Mouse (Mus musculus) gastrocnemius, postnatal 14 days (tissue): ENCODE data around the gene Ankrd2. TPM values are rescaled to one million over a fixed set of nuclear protein-coding genes. Genes with fewer than 3 reads are reported as not detected.

Experiments used
- DNase-seq: peaks from one replicate; pipeline ENCODE4 v3.0.0; 2021; ENCODE audit warnings: mixed read lengths
- intact Hi-C: fragments of 180-260 bp; cut with DNase I; formaldehyde crosslinking; loops from one replicate; pipeline ENCODE4 v1.15.1; 2025; ENCODE audit warnings: low total_unique reads
- total RNA-seq, 2 experiments: library from RNA; stranded (reverse); gene quantifications; 2 replicates each; pipeline ENCODE4 v1.2.3; 2021

The Ankrd2 gene
- total RNA-seq, 2 experiments from 2014 or later = 113 to 188 TPM

- intact Hi-C loops = no loop called here
- DNase-seq = no peak
Measured at GRCm38 (mm10) chr19:42010436-42010835, 25.4 kb upstream of the Ankrd2 start.

GRCm38 (mm10) chr19:42011123-42011522 is 24.7 kb upstream of the Ankrd2 start:
- intact Hi-C loops = no loop called here
- no peak for DNase-seq

GRCm38 (mm10) chr19:42014231-42014825 is 21.5 kb upstream of the Ankrd2 start:
- intact Hi-C loops = no loop called here
- peak; percentile 45 for DNase-seq

- no peak for DNase-seq
- intact Hi-C loops = no loop called here
Measured at GRCm38 (mm10) chr19:42015001-42015400, 20.8 kb upstream of the Ankrd2 start.

- intact Hi-C loops = no loop called here
Measured at GRCm38 (mm10) chr19:42016251-42016650, 19.5 kb upstream of the Ankrd2 start.

DNA sequence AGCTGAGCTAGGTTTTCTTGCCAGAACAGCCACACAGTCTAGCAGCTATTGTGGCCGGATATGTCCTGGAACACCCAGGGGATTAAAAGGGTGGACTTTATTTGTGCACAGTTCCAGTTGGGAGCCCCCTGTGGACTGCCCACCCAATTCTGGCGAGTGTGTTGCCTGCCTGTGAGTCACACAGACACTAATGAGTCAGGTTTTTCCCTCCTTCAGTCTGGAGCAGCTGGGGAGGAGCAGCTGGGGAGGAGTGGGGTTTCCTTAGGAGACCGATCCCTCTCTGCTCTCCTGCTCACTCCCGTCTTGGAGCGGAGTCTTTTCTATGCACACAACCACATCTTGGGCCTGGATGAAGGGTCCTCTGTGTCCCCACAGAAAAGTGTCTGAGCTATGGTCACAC is 19.0 kb upstream of the Ankrd2 start:
- intact Hi-C loops = no loop called here
- DNase-seq = peak; percentile 47

More at GRCm38 (mm10) chr19:42016251-42016650, 19.5 kb upstream of the Ankrd2 start:
- DNase-seq = no peak

DNA sequence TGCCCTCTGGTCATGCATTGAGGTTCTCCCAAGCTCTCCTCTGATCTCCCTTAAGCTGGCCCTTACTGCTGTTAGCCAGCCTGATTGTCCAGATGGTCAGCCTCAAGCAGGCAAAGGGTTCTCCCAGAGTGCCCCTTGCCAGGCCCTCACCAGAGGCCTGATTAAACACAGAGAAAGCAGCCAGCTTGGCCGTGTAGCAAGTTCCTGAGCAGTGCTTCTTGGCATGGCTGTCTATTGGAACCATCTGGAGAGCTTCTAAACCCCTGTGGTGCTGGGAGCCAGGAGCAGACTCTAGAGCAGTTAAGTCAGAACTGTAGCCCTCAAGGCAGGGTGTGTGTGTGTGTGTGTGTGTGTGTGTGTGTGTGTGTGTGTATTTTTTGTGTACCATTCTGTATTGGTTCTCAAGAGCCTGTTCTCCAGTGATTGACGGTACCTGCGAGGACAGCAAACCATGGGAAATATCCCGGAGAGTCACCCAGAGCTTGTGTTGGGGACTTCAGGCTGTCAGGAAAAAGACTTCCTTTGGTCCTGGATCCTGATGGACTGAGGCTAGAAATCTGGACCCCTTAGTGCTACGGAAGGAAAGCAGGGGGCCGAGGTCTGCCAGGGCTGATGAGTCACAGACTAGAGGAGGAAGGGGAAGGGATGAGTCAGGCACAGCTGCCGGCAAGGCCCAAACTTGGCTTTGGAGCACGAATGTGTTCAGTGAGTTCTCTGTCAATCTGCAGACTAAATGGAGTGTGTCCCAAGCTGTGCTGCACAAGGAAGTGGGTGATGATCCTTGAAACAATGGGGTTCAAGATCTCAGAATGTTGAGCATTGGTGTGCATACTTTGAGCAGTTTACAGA is 18.2 kb upstream of the Ankrd2 start:
- intact Hi-C loops = no loop called here

GRCm38 (mm10) chr19:42019011-42019522 is 16.7 kb upstream of the Ankrd2 start:
- intact Hi-C loops = no loop called here
- DNase-seq = no peak

More for the DNA sequence above, 18.2 kb upstream of the Ankrd2 start:
- DNase-seq = peak; percentile 86

DNA sequence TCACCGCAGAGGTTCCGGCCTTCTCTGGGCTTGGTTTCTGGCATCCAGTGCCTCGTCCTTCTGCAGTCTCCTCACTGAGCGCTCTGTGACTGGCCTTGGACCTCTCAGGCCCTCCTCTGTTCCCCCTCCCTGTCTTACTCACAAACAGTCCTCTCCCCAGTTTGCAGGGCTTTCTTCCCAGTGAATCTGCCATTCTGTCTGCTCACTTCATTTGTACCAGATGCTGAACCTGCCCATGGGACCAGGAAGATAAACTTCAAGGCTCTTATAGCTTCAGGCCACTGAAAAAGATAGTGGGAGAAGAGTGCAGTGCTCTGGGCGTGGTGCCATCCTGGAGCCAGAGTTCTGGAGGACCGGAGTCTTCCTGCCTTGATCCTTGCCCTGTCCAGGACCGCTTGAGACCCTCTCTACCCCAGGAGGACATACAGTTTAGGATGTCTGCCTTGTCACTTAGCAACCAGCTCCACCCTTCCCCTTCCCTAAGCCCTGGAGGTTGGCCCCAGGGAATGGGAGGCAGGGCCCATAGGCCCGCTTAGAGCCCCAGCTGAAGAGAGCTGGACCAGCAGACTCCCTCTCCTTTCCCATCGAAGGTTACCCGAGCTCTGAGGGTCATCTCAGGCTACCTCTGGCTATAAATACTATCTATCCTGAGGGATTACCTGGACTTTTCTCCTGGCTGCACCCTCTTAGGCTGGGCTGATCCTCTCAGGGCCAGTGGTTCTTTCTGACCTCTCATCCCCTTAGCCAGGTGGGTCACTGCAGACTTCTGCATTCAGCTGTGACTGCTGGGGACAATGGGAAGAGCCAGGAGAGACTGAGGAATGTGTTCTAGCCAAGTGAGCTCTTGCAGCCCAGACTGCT is 13.9 kb upstream of the Ankrd2 start:
- intact Hi-C loops = loop anchor here (5.0 kb wide), 1 partner anchor 40 kb away; the partner anchor contains the start of genes Mms19 and Ubtd1
- DNase-seq = peak; percentile 57

GRCm38 (mm10) chr19:42022542-42022848 is 13.3 kb upstream of the Ankrd2 start:
- intact Hi-C loops = loop anchor here (5.0 kb wide), 1 partner anchor 40 kb away; the partner anchor contains the start of genes Mms19 and Ubtd1
- DNase-seq = no peak

DNA sequence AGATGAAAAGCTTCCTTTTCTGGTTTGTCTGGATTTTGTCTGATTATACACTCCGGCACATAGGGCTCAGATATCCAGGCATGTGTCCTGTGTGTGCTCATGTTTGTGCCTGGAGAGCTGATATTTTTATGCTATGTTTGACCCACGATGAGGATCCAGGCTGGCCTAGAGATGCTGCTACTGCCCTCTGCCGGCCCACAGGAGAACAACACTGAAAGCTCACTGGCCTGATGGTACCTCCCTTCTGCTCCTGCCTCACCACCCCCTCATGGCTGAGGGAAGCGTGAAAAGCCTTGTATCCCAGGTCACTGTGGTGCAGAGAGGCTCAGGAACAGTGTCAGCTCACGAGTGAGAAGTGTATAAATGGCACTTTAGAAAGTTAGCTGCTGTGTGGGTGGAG is 9.6 kb upstream of the Ankrd2 start:
- intact Hi-C loops = no loop called here
- DNase-seq = peak; percentile 80

DNA sequence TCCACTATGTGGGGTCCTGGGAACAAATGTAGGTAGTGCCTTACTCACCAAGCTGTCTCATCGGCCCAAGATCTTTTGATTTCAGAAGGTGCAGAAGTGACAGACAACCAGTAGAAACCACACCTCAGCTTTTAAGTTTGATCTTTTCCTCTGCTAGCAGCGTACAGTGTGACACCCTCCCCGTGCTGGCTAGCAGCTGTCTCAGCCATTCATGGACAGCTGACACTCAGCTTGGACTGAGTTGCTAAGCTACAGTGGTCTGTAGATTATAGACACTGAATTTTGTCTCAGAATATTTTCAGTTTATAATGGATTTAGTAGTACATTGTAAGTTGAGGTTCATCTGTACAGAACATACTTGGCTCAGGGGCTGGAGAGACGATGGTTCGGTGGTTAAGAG is 4.7 kb upstream of the Ankrd2 start:
- intact Hi-C loops = loop anchor here (10.0 kb wide), 1 partner anchor 134 kb away; the partner anchor contains the start of gene Zfyve27

DNA sequence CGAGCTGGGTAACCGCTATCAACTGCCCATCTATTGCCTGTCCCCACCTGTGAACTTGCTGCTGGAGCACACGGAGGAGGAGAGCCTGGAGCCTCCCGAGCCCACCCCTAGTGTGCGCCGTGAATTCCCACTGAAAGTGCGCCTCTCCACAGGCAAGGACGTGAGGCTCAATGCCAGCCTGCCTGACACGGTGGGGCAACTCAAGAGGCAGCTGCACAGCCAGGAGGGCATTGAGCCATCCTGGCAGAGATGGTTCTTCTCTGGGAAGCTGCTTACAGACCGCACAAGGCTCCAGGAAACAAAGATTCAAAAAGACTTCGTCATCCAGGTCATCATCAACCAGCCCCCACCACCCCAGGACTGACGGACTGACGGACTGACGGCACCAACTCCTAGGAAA is 2.2 kb upstream of the Ankrd2 start:
- DNase-seq = peak; percentile 73
- intact Hi-C loops = loop anchor here (10.0 kb wide), 1 partner anchor 131 kb away; the partner anchor contains the start of gene Zfyve27

More for the DNA sequence above, 4.7 kb upstream of the Ankrd2 start:
- no peak for DNase-seq

- intact Hi-C loops = loop anchor here (10.0 kb wide), 1 partner anchor 131 kb away; the partner anchor contains the start of gene Zfyve27
- no peak for DNase-seq
Measured at GRCm38 (mm10) chr19:42034146-42034775, 1.5 kb upstream of the Ankrd2 start.

DNA sequence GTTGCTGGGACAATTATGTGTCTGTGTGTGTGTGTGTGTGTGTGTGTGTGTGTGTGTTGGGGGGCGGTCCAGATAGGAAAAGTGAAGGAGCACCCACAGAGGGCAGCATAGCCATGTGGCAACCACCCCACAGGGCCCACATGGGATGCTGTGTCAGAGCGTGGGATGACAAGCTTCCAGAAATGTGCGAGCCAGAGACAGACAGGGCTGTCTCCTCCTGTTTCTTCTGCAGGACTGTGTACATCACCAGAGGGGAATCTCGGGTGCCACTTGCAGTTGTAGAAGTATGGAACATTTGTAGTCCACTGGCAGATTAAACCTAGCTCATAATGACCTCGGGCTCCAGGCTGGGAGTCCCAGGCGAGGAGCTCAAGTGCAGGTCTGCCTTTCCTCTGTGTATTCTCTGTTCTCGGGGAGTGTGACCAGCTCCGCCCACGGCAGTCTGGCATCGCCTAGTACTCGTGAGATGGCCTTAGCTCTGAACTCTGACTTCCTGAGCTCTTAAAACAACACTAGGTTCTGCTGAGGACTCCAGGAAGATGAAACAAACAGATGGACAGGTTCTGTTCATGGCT is 832 bp upstream of the Ankrd2 start:
- intact Hi-C loops = loop anchor here (5.0 to 10.0 kb wide), 2 partner anchors 37 to 130 kb away; partner anchors contain the start of gene Zfyve27
- no peak for DNase-seq

DNA sequence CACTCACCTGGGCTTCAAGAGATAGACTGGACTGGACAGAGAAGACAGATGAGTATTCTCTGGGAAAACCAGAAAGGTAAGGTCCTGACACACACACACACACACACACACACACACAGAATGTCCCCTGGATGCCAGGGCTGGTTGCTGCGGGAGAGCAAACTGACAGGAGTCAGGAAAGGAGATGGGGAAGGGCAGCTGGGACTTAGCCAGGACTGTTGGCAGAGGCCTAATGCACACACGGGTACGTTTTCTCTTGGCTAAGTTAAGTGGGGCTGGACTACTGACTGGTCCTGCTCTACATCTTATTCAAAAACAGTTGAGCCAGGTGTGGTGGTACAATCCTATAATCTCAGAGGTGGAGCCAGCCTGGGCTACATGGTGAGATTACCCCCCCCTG is 557 bp downstream of the Ankrd2 start:
- no peak for DNase-seq
- intact Hi-C loops = loop anchor here (5.0 to 10.0 kb wide), 2 partner anchors 36 to 128 kb away; partner anchors contain the start of gene Zfyve27

DNA sequence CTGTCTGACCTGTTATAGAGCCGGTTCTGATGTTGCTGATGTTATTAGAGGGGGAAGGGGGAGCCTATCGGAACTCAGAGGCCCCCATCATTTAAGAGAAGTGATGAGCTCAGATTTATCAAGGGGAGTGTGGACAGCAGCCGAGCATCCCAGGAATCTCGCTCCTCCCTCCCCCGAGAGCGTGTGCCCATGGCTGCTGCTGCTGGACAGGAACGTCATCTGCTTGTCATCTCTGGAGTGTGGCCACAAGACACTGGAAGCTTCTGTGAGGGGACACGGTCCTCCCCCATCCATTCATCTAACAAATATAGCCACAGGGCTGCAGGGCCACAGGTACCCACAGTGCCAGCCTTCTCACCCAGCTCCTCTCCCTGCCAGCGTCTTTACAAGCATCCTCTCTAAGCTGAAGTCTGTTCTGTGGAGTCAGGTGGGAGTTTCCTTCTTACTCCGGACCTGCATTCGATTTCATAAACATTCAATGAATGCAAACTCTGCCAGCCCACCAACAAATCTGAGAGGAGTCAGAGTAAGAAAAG is 1.4 kb downstream of the Ankrd2 start:
- DNase-seq = no peak
- intact Hi-C loops = loop anchor here (5.0 to 10.0 kb wide), 2 partner anchors 35 to 128 kb away; partner anchors contain the start of gene Zfyve27

DNA sequence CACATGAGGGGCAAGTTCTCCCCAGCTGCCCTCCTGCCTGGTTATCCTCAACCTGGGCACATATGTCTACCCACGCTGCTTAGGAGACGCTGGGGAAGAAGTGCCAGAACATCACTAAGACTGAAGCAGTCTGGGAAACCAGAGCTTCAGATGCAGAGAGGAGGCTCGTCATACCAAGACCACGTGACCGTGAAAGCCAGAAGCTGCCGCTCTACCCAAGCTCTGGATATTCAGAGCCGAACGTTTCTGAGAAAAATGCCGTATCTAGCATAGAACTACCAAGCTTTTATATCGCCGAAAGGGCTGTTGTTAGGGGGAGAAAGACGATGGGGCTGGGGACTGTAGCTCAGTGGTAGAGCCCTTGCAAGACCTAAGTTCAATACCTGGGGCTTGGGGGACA is 2.5 kb downstream of the Ankrd2 start:
- intact Hi-C loops = loop anchor here (5.0 to 10.0 kb wide), 2 partner anchors 34 to 126 kb away; partner anchors contain the start of gene Zfyve27
- no peak for DNase-seq
